Mouse (Mus musculus) neural tube, embryonic 15.5 days (tissue): Measurements from ENCODE around the gene Fgf15. TPM values are rescaled to one million over a fixed set of nuclear protein-coding genes. Genes with fewer than 3 reads are reported as not detected.
A peak's percentile ranks its signal among the peaks of the same experiment; 100 is the strongest.

ENCODE experiments used
- ATAC-seq: fragments of 200-750 bp; cut with Nextera tagmentation; 2 replicates; pipeline ENCODE4 v1.8.0; 2017; ENCODE audit warnings: mild to moderate bottlenecking, moderate TSS enrichment, moderate library complexity; ENCODE audit not compliant: low FRiP score
- H3K27ac ChIP-seq: fragments of 300-500 bp; sonication (generic); replicated peaks from 2 replicates; pipeline ENCODE4 v1.5.1; 2015; ENCODE audit warnings: mild to moderate bottlenecking, inconsistent platforms
- H3K27me3 ChIP-seq: fragments of 300-500 bp; sonication (generic); replicated peaks from 2 replicates; pipeline ENCODE4 v1.6.1; 2015; ENCODE audit warnings: inconsistent platforms
- H3K36me3 ChIP-seq: fragments of 300-500 bp; sonication (generic); 2 replicates; pipeline ENCODE4 v1.6.1; 2015; ENCODE audit warnings: inconsistent platforms
- H3K4me1 ChIP-seq: fragments of 300-500 bp; sonication (generic); 2 replicates; pipeline ENCODE4 v1.6.1; 2015; ENCODE audit warnings: inconsistent platforms
- H3K4me2 ChIP-seq: fragments of 300-500 bp; sonication (generic); 2 replicates; pipeline ENCODE4 v1.6.1; 2015; ENCODE audit warnings: inconsistent platforms, mild to moderate bottlenecking, moderate library complexity
- H3K4me3 ChIP-seq: fragments of 300-500 bp; sonication (generic); replicated peaks from 2 replicates; pipeline ENCODE4 v1.5.1; 2015; ENCODE audit warnings: mild to moderate bottlenecking, inconsistent platforms
- H3K9ac ChIP-seq: fragments of 300-500 bp; sonication (generic); replicated peaks from 2 replicates; pipeline ENCODE4 v1.6.1; 2015; ENCODE audit warnings: mild to moderate bottlenecking, inconsistent platforms
- H3K9me3 ChIP-seq: fragments of 300-500 bp; sonication (generic); replicated peaks from 2 replicates; pipeline ENCODE4 v1.6.1; 2016; ENCODE audit warnings: inconsistent platforms
- WGBS: fragments of 180-500 bp; shearing (Covaris S2); methylation state at CpG from one replicate; pipeline ENCODE4 v1.1.7; 2015; ENCODE audit warnings: mixed read lengths; 5-methylcytosine and 5-hydroxymethylcytosine counted together
- polyA plus RNA-seq: library from polyadenylated mRNA; unstranded; fragments of >200 nt; fragmentation: Nextera tagmentation; extraction: Ambion mirVana; gene quantifications from 2 replicates; pipeline ENCODE4 v1.2.1, GENCODE M21; 2015

The Fgf15 gene
- polyA plus RNA-seq, 1 experiment from 2014 or later: 7.8 TPM

DNA sequence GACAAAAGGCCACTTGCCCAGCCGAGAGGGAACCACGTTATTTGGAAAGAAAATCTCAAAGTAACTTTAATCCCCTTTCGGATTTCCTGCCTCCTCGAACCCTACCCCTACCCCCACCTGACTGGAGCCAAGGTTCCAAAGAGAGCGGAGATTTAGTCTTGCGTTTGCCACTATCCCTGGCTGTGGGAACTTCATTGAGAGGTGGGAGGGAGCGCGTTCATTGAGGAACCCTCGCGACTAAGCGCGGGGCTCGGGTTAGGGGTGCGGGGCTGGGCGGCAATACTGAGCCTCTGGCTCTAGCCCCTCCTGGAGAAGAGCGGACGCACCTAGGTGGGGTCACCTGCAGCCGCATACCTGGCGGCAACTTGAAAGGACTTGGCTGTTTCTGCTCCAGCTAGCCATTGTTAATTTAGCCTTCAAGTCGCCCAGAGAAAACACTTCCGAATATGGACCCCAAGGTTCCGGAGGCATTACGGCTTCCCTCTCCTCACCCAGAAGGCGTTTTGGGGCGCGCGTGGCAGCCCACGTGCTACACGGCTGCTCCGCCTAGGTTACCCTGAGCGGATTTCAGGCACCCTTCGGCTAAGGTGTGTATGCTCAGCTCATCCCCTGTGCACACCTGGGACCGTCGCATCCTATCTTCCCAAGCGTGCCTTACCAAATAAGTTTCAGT, 45.9 kb downstream of the Fgf15 start:
- Histone ChIP-seq H3K4me2 (peak overlapping the region; percentile 100), H3K27ac (peak overlapping the region; percentile 75; the same call in 1 of the 2 replicates), H3K9me3 (no peaks in the 10 kb centered on the region), H3K4me1 (peaks cover 61% of the 10 kb centered on the region), H3K9ac (no peak overlapping the region), H3K27me3 (peaks cover 63% of the 10 kb centered on the region), H3K4me3 (peak overlapping the region; percentile 52), H3K36me3 (no peaks in the 10 kb centered on the region)
- 0 out of 2 replicates have a peak, but pooled peaks have one; percentile 2 for ATAC-seq
- under 1% methylated on average over 35 of the region's 35 CpGs for WGBS

GRCm38 (mm10) chr7:144942744-144943135, 46.4 kb downstream of the Fgf15 start:
- no peaks in the 10 kb centered on the region for H3K36me3 ChIP-seq
- peaks cover 63% of the 10 kb centered on the region for H3K27me3 ChIP-seq
- H3K4me3 ChIP-seq: peak overlapping the region; percentile 52
- H3K9ac ChIP-seq: peak overlapping the region; percentile 52
- H3K27ac ChIP-seq: no peak overlapping the region
- peaks cover 57% of the 10 kb centered on the region for H3K4me1 ChIP-seq
- under 1% methylated on average over 20 of the region's 20 CpGs for WGBS
- 0 out of 2 replicates have a peak, but pooled peaks have one; percentile 6 for ATAC-seq
- H3K4me2 ChIP-seq: peak overlapping the region; percentile 100
- H3K9me3 ChIP-seq: no peaks in the 10 kb centered on the region

GRCm38 (mm10) chr7:144943254-144943653, 46.9 kb downstream of the Fgf15 start:
- Histone ChIP-seq H3K36me3 (no peaks in the 10 kb centered on the region), H3K4me3 (peak overlapping the region; percentile 52), H3K27ac (no peak overlapping the region), H3K27me3 (peaks cover 58% of the 10 kb centered on the region), H3K4me2 (peak overlapping the region; percentile 100), H3K4me1 (peaks cover 52% of the 10 kb centered on the region), H3K9ac (peak overlapping the region; percentile 52), H3K9me3 (no peaks in the 10 kb centered on the region)
- ATAC-seq: peak; percentile 40
- under 1% methylated on average over 45 of the region's 45 CpGs for WGBS

Other genes starting within 250 kb of the Fgf15 start
- 4.2 and 8.8 TPM in 2 replicates for gene Ano1, start 144.6 kb upstream of the Fgf15 start, polyA plus RNA-seq
- 0.28 and 1.2 TPM in 2 replicates for gene Fgf3, start 58.4 kb upstream of the Fgf15 start, polyA plus RNA-seq
- not detected in 2 replicates for gene Fgf4, start 49.2 kb upstream of the Fgf15 start, polyA plus RNA-seq
- 32.6 and 32.8 TPM in 2 replicates for gene LTO1, start 18.6 kb downstream of the Fgf15 start, polyA plus RNA-seq
- 19.2 and 27.4 TPM in 2 replicates for gene Ccnd1, start 43.4 kb downstream of the Fgf15 start, polyA plus RNA-seq